Mouse (Mus musculus) urinary bladder, postnatal 36 days (tissue): ENCODE measurements at regions not wholly inside any gene's neighbourhood (a gene's known extent, or its start where the extent isn't known, plus 50 kb on each side); places are given as distances from the start of the nearest gene placed in this dataset.
A peak's percentile ranks its signal among the peaks of the same experiment; 100 is the strongest.

ENCODE experiments used
- DNase-seq, 2 experiments: peaks; one replicate each; pipeline ENCODE4 v3.0.0; 2022; ENCODE audit warnings: low spot score in 2 of 2, mixed read lengths in 1 of 2

DNA sequence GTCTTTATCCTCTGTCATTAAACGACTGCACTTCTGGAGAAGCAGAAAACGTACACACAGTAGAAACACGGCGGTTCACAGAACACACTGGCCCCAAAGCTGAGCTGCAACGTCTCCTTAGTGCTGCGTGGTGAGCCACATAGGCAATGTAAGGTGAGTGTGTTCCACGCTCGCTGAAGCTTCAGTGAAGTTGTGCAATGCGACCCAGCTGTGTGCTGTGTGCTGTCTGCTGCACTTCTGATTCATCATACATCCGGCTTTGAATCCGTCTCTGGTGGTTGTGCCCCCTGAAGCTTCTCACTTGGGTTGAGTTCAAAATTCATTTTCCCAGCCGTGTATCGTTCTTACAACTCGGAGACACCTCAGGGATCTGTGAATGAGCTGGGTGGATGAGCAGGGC, 250.6 kb downstream of the Uaca start:
- no peak for DNase-seq

- DNase-seq, result peak; percentile 55 to 66
Measured at GRCm38 (mm10) chr9:61046517-61046916, 252.2 kb downstream of the Uaca start.

DNA sequence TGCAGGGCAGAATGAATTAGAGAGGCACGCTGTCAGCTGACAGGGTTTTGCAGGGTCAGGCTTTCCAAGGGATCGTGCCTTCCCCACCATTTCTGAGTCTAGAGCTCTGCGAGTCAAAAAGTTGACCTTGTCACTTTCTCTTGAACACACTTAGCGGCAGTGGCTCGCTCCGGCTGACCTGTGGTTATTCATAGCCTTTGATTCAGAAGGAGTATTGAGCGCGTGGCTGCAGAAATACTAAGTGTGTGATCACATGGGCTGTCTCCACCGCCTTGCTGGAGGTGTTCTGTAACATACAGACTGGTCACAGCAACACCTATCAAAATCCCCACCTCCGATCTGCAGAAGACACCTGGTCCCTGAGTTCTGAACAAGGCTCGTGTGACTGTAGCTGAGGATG, 252.9 kb downstream of the Uaca start:
- DNase-seq, result no peak

DNA sequence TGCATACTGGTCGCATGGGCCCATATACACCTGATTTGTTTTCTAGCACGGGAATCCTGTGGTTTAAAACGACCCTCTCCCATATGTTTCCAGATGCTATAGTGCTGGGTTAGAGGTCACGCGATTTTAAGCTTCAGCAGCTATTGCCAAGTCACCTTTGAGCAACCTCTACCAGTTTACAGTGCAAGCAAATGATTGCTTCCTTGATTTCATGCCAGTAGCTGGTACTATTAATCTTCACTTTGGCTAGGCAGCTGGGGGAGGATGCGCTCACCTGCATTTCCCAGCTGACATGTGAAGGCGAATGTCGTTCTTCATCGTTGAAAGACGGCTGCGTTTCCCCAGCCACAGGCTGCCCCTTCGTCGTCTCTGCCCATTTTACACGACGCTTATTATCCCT, 254.2 kb downstream of the Uaca start:
- no peak for DNase-seq

- DNase-seq, result no peak
Measured at GRCm38 (mm10) chr9:61052621-61053020, 258.3 kb downstream of the Uaca start.

DNA sequence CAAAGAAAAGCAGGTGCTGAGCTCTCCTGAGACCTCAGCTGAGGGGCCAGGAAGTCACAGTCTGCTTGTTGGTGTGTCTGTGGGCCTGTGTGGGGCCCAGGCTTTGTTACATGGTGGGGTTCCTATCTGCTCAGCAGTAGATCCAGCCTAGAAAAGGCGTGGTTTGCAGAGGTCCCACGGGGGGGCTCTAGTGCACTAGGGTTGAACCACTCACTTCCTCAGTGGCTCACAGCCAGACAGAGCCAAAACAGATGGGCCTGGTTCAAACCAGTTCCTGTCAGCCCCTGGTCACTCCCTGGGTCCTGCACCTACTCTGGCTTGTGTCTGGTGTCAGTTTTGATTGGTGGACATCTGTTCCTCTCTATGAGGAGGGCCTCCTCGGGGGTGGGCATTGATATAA, 260.1 kb downstream of the Uaca start:
- peak in 1 of 2 experiments; percentile 41 for DNase-seq

DNA sequence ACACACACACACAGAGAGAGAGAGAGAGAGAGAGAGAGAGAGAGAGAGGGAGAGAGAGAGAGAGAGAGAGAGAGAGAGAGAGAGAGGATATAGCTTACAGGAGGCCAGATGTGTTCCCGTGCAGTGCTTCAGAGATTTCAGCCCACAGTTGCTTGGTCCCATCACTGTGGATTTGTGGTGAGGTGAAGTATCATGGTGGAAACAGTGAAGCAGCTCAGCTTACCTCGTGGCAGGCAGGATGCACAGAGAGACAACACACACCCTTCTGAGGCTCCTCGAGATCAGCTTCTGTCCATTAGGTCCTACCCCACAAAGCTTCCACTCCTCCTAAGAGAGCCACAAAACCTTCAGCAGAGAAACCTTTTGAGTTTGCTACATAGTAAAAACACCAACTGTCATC, 261.1 kb downstream of the Uaca start:
- DNase-seq, result no peak

- DNase-seq, result no peak
Measured at GRCm38 (mm10) chr9:61055928-61056730, 261.8 kb downstream of the Uaca start.

DNA sequence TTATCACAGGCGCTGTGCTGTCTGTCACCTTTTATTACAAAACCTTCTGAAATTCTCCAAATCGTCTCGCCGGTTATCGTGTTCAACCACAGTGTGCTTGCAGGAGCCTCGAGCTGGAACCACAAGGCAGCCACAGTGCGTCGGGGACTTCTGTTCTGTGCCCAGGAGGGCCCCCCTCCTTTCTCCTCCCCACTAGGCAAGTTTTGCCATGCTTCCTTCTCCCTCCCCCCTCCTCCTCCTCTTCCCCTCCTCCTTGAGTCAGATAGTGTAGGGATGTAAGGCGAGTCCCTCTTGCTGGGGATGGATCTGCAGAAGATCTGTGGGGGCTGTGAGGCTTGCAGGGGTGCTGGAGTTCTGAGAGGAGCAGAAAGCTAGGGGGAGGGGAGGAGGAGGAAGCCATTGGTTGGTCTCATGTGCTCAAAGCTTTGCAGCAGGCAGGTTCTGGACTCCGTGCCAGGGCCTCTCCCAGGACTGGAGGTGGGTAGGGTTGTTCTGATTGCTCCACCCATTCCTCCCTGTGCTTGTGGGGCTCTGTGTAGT, 262.5 kb downstream of the Uaca start:
- DNase-seq, result peak in 1 of 2 experiments; percentile 24

DNA sequence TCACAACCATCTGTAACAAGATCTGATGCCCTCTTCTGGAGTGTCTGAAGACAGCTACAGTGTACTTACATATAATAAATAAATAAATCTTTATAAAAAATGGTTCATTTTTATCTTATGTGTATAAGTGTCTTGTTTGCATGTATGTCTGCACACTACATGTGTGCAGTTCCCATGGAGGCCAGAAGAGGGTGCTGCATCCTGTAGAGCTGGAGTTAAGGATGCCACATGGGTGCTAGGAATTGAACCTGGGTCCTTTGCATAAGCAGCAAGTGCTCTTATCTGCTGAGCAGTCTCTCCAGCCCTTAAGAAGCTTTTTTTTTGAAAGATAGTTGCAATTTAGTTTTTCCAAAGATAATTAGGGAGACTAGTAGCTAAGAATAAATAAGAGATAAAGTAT, 264.9 kb downstream of the Uaca start:
- no peak for DNase-seq

- no peak for DNase-seq
Measured at GRCm38 (mm10) chr9:61060958-61061357, 266.6 kb downstream of the Uaca start.

DNA sequence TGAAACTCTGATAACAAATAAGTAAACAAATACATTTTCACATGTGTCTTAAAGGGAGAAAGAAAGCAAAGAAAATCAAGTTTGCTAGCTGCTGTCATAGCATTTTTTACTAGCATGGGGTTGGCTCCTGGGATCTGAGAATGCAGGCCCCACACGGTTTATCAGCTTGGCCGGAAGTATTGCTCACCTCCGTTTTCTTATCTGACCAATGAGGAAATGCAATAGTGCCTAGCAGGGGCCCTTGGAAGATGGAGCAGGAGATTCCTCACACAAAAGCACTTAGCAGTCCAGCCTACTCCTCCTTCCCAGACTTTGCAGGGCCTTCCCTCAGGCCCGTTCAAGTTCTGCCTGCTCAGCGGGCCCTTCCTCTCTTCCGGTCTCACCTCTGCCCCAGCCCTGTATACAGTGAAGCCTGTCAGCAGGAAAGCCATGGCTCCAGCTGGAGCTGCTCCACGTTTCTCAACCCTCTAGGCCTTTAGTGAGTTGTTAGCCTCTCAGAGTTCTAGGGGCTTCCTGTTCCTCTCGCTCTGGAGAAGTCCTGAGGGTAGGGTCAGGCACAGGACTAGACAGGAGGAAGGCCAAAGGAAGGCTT, 270.5 kb downstream of the Uaca start:
- peak in 1 of 2 experiments; percentile 11 for DNase-seq

DNA sequence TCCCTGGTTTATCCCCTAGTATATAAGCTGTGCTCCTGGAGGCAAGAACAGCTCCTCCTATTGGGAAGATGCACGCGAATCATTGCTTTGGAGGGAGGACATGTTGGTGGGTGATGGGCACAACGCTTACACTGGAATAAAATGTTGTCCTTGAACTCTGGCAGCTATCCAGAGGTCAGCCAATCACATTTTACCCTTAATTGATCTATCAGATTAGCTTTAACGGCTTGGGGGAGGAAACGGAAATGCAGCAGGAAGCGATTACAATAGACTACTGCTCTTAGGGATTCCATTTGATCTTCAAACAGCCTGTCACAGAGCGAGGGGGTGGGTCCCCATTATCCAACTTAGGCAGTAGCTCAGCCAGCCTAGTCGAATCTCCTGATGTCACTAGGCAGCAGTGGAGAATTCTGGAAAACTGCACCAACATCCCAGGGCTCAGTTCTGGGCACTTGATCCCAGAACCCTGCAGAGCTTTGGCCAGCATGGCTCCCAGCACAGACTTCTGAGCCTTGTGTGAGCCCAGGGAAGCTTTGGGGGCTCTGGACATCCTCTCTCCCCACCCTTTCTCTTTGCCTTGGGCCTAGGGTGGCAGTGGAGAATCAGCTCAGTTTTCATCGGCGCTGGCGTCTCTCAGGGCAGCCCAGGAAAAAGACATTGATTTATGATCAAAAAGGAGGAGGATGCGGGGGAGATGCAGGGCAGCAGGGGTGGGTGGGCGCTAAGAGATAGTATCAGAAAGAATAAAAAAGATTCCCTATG, 275.4 kb downstream of the Uaca start:
- DNase-seq, result no peak

DNA sequence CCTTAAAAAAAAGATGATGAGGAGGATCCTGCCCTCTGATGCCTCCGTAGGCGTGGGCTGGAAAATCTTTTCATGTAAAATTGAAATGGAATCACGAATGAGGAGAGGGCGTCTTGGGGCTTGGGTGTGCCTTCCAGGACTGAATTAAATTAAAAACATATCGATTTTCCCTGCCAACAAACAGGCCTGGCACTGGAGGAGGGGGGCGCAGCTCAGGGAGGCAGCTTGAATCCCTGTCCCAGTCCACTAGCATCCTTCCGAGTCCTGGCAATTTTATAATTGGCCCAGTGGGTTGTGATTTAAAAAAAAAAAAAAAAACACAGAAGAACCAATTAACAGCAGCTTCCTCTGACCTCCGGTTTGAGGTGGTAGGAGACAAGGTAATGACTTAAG, 276.0 kb downstream of the Uaca start:
- DNase-seq, result no peak

- no peak for DNase-seq
Measured at GRCm38 (mm10) chr9:61070861-61071260, 276.5 kb downstream of the Uaca start.

DNA sequence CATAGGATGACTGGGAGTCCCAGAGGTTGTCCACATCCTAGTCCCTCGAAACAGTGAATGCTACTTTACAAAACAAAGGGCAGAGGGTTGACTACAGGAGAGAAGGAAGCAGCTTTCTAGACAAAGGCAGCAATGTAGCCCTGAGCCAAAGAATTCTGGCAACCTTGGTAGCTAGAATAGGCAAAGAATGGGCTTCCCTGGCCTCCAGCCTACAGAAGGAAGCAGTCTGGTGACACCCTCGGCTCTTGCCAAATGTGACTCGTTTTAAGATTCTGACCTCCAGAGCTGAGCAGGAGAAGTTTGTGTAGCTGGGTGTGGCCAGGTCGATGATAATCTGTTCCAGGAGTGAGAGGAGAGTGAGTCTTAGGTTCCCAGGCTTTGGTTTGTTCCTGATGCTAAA, 279.1 kb downstream of the Uaca start:
- no peak for DNase-seq

- DNase-seq, result no peak
Measured at GRCm38 (mm10) chr9:61075071-61075470, 280.7 kb downstream of the Uaca start.

GRCm38 (mm10) chr9:61077181-61077580, 282.8 kb downstream of the Uaca start:
- no peak for DNase-seq

DNA sequence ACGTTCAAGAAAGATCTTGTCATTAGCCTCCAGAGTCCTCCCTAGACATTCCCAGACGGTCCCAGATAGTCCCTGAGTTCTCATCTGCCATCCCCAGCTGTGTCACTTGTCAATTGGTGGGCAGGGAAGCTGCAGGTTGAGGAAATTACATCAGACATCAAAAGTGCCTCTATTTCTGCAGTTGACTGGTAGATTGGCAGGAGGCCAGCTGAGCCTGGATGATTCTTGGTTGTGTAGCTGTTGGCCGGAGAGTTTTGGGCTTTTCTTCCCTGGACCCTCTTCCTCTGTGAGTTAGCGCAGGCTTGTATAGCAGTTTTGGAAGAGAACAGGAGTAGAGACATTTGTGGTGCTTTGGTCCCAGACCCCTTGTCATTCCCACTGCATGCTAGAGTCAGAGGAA, 283.5 kb downstream of the Uaca start:
- no peak for DNase-seq

DNA sequence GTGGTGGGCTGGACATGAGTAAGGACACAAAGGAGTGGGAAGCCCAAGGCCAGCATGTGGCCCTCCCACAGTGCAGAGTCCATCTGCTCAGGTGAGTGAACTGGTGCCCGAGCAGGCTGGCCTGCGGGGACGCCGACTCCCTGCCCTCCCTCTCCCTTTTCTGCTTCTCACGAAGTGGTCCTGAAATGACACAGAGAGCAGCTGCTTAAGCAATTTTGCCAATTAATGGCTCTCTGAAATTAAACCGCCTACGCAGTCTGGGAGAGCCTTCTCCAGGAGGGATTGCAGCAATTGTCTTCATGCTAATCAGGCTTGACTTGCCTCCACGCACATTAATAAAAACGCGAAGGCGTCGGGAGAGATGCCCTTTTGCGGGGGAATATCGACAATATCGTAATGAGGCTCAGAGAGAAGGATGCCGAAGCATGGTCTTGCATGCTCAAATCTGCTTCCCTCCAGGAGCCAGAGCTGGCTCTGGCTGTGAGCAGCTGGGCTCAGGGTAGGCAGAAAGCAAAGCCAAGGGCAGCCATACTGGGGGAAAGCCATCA, 287.2 kb downstream of the Uaca start:
- DNase-seq, result no peak

DNA sequence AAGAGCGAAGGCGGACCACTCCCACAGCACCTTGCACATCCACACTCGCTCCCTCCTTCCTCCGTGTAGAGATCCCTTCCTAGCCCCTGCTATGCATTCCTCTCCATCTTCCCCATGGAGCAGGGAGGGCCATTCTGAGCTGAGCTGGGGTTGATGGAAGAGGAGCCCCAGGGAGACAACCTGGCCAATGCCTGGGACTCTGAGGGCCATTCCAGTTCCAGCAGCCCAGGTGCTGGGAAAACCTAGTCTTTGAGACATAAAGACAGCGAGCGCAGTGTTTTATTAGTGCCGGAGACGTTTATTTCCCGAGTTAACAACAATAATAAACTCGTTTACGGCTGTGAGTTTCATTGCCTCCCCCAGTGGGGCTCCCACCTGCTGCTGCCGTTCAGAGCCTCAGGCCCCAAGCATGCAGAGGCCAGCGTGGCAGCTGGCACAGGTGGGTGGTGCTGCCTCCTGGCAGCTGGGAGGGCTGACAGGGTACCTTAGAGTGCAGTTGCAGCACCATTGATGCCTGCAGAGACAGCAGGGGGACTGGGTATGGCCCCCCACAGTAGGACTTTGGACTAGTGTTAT, 287.4 kb upstream of the Tle3 start:
- DNase-seq, result no peak

GRCm38 (mm10) chr9:61087035-61087434, 285.1 kb upstream of the Tle3 start:
- no peak for DNase-seq
